Mouse (Mus musculus) layer of hippocampus, postnatal 36 days (tissue): ENCODE measurements at regions not wholly inside any gene's neighbourhood (a gene's known extent, or its start where the extent isn't known, plus 50 kb on each side); places are given as distances from the start of the nearest gene placed in this dataset.

ENCODE experiments used
- DNase-seq, 2 experiments: peaks; one replicate each; pipeline ENCODE4 v3.0.0; 2022

DNA sequence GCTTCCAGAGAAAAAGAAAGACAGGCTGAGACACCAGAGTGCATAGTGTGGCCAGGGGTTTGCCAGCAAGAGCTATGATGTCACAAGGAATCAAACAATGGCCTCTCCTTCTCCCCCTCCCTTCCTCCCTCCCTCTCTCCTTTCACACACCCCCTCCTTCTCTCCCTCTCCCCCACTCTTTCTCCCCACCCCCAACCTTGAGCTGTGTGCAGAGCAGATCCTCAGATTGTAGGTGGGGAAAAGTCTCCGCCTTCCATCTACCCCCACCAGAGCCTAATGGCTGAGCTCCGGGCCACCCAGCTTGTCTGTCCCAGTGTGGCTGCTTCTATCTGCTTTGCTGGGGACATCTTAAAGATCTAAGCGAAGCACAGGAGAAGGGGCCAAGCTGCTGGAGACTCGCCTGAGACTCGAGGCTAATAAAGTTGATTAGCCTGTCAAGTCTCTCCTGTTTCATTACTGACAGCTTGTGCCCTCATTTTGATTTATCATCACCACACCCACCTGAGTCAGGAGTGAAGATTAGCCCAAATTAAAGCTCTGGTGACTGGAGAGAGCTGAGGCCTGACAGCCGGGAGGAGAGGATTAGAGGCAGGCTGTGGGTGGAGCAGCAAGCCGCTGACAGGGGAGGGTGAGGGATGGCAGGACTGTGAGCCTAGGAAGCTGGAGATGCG is 272.8 kb downstream of the Cbln1 start:
- no peak for DNase-seq

DNA sequence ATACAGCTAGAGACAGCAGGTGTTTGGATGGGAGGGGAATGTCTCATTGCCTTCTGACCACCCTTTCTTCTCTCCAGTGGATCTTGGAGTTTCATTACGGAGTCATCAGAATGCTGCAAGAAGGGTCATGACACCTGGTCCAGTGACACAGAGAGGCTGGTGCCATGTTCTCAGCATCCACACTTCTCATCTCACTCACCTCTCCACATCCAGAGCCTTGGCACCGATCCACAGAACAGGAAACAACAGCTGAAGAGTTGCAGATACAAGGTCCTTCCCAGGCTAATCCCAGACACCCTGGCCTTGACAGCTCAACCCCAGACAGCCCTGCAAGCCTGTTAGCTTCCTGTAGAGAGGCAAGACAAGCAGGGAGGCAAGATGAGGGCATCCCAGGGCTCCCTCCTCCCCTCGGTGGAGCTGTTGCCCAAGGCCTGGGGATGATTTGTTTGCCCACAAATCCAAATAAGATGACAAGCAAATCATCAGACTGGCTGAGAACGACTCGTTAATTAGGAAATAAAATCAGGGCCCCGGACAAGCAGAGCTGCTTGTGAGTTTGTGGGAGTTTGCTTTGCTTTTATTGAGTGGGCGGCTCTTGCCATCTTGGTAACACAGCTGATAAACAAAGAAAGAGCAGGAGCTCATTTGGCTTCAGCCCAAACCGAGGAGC is 274.4 kb downstream of the Cbln1 start:
- DNase-seq, result no peak

DNA sequence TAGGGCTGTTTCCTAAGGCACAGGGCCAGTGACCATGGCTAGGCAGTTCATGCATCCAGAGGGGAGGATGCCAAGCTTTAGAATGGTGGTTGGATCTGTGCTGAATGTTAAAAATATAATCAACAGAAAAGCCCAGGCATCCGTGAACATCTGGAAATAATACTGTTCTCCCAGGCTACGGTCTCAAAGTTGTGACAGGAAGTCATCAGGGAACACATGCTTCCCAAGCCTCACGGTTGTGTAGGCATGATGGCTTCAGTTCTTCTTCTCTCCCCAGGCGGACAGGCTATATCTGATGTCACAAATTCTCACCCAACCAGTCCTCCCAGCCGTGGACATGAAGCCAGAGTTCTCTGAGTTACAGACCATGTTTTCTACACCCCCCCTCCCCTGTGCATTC is 275.4 kb downstream of the Cbln1 start:
- no peak for DNase-seq

DNA sequence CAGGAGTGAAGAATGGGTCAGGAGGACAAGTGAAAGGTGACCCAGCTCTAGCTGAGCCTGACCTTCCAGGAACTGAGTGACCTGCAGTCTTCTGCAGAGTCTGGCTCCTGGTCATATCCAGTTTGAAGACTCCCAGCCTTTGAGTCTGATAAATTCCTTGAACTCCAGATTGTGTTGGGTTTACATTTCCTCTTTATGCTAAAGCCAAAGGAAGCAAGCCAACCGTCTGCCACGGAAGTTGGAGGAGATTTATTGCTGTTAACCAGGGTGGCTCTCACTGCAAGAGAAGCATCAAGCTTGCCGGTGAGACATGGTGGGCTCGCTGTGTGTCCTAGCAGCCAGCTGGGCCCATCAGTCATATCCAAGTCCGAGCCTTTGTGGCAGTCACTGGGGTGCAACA is 276.4 kb downstream of the Cbln1 start:
- no peak for DNase-seq

DNA sequence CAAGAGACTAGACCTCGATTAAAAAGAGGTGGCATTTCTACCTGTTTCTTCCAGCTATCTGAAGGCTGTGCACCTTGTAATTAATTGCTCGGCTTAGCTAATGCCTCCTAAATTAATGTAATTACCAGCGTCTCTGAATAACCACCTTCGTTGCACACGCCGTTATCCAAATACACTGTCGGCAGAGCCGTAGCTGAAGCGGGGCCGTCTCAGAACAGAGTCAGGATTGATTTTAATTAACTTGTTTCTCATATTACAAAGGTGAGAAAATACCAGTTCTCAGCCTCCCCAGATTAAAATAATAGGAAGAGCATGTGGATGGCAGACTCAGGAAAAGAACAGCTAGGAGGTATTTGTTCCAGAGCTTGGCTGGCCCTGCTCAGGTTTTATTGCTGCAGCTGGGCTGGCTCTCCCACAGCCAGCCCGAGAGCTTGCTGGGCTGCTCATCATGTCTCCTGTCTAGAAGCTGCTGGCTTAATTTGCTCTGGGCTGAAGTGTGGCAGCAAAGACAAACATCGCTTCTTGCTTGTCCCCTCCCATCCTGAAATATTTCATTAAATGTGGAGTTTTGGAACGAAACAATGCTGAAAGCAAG is 282.5 kb downstream of the Cbln1 start:
- no peak for DNase-seq

DNA sequence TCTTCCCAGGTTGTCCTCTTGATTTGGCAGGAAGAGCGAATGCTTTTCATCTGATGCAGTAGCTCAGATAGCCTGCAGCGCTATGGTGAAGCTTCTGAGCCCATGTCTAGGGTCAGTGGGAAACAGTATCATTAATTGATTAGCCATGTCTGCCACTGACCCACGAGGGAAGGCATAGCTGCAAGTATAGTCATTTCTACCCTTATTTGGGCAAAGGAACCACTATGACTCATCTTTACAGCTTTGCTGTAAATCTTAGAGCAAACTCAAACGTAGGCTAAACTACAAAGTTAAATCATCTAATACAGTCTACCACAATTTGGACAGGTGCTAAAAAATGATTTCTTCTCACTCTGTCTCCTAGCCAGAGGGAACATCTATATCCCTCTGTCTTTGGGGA is 289.5 kb downstream of the Cbln1 start:
- no peak for DNase-seq

DNA sequence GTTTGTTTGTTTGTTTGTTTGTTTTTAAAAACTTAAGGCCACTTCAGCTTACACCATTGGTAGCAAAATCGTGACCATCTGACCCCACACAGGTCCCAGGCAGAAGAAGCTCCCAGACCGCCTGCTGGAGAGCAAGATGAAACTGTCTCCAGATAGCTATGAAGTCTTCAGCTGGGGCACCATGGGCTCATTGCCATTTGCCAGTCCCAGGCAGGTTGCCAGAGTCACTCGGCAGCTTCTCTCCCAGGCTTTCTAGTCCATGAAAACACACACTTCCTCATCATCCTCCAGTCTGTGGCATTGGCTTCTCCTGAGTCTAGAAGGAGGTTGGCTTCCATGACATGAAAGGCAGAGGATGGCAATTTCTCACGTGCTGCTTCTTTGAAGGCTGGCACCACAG is 293.5 kb upstream of the N4bp1 start:
- DNase-seq, result no peak

DNA sequence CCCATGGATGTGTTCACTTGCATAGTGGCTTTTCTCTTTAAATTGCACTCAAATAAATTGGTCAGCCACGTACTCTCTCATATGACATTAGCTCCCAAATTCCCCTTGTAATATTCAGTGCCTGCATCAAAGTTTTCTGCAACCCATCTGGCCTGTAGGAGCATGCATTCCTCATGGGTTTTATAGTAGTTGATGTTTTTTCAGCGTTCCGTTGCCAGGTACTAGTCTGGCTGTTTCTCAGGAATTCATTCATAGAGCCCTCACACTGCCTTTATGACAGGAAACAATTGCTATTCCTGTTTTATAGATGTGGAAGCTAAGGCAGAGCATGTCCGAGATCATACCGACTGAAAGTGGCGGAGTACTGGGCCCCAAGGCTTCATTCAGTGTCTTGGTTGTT is 292.6 kb upstream of the N4bp1 start:
- no peak for DNase-seq

DNA sequence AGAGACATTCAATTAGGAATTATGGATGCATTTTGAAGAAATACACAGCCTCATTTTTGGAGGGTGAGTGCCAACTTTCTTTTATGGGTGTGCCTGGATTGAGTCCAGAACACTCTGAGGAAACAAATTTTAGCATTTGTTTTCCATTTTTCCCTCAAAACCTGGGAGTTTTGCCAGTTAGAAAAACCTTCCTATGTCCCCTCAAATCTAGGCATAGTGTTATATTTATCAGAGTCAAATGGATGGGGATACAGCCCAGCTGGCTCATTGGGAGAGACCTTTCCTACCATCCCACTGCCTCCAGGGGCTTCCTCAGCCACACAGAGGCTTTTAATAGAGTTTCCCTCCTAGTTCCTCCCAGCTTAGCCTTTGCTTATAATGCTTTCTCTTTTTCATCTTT is 290.0 kb upstream of the N4bp1 start:
- DNase-seq, result no peak

DNA sequence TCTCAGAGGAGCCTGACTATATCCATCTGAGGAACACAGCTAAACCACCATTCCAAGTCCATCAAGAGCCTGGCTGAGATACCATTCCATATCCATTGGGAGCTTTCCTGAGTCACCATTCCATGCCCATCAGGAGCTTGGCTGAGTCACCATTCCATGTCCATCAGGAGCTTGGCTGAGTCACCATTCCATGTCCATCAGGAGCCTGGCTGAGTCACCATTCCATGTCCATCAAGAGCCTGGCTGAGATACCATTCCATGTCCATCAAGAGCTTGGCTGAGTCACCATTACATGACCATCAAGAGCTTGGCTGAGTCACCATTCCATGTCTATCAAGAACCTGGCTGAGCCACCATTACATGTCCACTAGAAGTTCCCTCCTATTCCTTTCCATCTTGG is 288.7 kb upstream of the N4bp1 start:
- DNase-seq, result no peak

DNA sequence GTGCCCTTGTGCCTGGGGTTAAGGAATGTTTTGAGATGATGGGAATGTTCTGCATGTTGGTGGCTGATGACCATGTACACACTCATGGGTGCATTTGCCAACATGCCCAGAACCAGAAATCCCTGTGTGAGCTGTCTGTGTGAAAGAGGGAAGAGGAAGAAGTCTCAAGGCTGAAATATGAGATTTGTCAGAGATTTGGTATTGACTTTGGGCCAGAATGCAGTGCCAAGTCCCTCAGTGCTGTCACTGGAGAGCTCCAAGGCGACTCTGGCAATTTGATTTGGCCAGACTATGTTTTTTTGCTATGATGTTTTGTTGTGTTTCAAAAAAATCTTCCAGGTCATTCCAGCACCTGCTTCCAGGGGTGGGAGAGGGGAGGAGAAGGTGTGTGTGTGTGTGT is 281.7 kb upstream of the N4bp1 start:
- DNase-seq, result no peak

DNA sequence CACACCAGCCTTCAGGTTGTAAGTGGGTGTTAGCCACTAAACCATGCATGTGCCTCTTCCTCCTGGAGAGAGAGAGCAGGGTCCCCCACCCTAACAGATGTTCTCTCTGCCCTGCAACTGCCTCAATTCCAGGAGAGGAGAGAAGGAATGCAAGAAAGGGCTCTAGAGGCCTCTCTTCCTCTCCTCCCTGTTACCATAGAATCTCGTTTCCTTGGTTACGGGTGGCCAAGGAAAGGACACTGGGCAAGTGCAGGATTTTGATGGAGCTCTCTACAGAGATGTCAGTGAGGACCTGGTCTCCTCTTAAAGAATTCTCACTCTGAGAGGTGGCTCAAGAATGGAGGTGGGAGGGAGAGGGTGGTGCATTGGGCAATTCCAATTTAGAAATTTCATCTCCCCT is 275.4 kb upstream of the N4bp1 start:
- DNase-seq, result no peak

DNA sequence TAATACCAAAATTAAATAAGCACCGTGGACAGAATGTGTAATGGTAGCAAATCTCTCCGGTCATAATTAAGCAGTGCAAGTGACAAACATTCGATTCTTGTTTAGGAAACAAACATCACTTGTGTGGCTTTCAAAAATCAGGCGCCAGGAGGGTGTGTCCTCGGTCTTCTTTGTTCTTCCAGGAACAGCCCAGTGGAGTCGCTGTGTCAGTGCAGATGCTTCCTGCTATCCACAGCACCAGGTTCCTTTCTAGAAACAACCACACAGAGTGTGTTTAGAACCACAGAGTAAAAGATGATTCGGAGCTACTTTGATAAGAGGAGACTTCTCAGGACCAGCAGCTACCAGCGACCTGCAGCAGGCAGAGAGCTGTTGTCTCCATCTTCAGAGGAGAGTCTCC is 273.3 kb upstream of the N4bp1 start:
- no peak for DNase-seq

DNA sequence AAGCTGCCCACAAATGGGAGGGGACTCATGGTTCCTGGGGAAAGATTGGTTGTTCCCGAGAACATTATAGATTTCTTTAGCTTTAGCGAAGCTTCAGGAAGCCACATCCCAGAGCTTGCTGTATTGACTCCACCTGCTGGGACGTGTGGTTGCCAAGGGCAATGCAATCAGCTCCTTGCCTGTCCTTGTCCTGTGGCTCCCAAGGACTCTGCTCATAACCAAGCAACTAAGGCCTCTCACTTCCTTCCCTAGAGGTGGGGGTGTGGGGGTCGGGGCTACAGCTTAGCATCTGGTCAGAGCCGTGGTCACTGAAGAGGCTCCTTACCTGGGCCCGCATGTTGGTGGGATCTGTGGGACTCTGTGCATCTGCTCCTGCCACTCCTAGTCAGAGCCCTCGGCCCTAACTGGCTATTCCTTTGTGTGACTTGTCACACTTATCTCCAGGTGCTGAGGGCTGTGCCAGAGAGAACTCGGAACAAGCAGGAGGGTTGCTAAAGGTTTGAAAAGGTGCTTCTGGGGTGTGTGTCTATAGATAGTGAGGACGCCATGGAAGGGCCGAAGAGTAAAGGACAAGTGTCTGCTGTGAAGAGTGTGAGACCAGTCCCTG is 270.9 kb upstream of the N4bp1 start:
- no peak for DNase-seq

DNA sequence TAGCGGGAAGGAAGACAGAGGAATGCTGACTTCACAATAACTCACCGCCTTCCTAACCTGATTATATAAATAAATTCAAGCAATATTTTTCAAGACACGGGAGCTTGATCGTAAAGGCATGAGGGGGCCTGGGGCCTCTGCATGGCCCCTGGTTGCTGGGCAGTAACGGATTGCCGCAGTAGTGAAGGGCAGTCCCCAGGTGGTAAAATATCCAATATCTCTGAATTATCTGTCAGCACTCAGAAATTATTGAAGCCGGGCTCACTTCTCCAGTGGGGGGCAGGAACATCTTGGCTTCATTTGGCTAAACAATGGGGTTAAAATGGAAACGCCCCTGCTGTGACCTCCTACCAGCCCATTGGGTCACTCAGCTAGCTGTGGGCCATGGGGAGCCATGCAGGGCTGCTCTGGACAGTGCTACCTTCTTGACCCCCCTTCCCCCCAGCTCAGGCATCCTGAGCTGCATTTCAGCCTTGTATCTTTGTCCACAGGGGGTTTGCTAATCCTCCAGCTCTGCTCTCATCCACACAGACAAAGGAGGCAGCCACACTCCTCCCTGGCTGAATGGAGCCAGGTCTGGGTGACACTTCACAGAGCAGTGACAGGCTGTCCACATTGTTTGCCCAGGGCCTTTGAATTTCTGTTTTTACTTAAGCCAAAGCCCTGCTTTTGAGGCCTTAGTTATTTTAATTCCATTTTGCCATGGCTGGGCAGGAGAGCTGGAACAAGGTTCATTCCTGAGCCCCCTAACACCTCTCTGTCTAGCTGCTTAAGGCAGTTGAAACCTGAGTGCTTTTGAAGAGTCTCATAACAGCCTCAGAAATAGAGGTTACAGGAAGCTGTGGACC is 267.2 kb upstream of the N4bp1 start:
- DNase-seq, result no peak

DNA sequence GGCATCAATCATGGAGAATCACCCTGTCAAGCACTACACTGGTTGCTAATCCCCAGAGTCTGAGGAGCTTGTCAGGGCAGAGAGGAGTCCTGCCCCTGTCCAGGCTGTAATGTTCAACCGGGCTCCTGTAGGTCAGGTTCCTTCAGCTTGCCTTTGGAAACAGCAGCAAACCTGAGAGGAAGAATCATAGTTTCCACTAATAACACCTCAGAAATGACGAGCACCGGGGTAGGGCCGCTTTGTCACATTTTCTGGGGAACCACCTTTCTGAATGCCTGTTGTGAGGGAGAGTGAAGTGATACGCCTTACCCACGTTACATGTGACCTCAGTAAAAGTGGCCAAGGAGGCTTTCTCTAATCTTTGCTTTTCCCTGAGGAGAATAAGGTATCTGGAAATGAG is 263.8 kb upstream of the N4bp1 start:
- no peak for DNase-seq

DNA sequence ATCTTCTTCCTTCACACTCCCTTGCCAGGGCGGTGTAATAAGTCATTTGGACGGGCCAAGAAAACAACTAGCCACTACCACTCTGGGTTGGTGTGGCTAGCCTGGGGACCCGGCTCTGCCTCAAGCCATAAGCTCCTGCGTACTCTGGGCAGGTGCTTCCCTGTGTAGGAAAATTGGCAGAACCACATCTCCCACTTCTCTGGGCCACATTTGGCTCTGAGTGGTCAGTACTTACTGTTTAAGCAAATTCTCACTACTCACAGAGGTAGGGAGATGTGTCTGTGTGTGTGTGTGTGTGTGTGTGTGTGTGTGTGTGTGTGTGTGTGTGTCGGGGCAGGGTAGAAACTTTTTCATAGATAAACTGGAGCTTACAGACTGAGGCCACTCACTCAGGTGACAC is 262.6 kb upstream of the N4bp1 start:
- DNase-seq, result no peak

DNA sequence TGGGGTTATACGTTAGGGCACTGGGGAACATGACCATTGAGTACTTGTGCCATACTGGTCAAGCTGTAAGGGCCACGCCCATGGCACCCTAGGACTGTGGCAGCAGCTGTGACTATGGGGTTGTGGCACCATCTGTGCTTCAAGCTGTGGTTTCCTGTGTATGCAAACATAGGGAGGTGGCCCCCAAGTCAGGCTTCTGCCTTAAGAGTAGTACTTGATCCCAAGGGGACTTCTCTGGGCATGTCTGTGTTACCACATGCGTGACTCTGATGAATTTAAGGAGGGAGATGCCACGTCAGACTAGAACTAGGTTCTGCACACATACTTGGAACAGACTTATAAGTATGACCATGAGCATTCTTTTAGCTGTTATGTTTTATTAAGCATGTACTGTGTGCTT is 252.4 kb upstream of the N4bp1 start:
- no peak for DNase-seq

DNA sequence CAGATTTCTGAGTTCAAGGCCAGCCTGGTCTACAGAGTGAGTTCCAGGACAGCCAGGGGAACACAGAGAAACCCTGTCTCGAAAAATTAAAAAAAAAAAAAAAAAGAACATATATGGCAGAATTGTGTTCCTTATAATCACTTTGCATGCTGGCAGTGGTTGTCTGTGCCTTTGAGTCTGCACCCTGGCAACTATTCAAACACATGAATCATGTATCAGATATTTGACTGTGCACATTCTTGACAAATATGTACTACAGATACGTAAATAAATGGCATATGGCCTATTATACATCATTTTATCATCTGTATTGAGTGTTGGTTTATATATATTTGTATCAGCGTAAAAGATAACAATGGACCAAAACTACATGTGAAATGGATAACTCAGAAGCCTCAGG is 246.7 kb upstream of the N4bp1 start:
- no peak for DNase-seq

DNA sequence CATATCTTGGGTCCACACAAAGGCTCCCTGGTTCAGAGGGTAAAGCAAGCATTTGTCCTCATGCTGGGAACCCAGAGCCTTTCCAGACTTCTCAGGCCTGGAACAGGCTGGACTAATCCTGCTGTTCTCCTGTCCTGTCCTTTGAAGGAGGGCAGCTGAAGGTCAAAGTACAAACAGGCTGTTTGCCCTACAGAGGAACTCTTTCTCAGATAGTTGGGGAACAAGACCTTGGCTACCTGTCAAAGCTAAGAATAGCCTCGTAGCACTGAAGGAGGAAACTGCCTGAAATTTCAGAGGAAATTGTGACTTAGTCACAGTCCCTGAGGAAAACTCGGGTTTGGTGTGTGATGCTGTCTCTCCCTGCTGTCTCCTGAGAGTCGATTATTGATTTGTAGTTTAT is 245.6 kb upstream of the N4bp1 start:
- DNase-seq, result no peak

DNA sequence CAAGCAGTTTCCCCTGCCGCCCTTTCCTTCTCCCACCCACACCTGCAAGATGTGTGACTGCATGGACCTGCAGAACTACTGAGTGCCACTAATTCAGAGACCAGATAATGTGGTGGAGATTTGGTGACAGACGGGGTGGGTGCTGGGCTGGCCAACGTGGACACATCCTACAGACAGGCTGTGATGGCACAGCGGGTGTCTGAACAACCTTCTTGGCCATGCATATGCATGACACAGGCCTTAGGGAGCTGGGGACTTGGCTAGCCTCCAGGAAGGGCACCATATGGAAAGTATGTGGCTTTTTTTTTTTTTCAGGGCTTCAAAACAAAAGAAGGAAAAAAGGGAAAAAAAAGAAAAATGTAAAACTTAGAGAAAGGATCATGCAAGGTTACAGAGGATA is 243.5 kb upstream of the N4bp1 start:
- DNase-seq, result no peak

DNA sequence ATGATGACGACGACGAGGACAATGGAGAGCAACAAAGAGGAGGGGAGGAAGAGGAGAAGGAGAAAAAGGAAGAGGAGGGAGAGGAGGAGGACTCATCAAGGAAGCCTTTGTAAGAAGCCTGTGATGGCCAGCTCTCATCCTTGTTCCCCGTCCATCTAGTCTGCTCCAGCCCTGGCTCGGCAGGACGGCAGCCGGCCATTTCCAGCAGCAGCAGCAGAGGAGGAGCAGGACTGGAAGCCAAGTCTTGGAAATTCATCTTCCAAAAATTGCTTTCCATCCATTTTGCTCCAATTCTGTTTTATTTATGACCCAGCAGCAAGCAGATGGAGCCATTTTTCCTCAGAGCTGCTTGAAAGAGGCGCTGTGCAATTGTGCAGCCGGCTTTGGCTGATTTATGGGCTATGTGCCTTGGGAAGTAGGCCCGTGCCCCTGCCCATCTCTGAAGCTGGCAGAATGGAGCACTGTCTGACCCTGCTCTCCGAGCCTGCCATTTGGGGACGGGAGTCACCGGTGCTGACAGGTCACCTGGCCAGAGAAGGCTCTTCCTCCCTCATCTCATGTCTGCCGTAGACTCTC is 231.2 kb upstream of the N4bp1 start:
- DNase-seq, result no peak

DNA sequence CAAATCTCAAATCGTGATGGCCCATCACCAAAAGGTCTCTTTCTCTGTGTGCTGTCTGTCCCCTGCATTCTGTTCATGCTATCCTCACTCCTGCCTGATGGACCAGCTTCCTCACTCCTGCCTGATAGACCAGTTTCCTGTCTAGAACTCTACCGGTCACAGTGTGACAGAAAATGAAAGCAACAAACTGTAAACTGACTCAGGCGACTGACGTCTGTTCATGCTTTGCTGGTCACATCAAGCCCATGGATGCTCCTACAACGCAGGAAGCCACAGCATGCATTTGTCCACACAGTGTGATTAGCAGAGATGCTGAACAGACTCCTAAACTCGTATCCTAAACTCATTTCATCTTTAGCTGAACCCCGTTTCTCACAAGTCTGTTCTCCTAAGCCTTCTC is 227.3 kb upstream of the N4bp1 start:
- DNase-seq, result no peak
